Mouse (Mus musculus): Measurements from ENCODE around the gene Kcnh7. TPM values are rescaled to one million over a fixed set of nuclear protein-coding genes. Genes with fewer than 3 reads are reported as not detected.

The Kcnh7 gene
- polyA plus RNA-seq, 1 experiment = not detected

GRCm38 (mm10) chr2:62855391-62855790 is 328.7 kb downstream of the Kcnh7 start:
- Histone ChIP-seq H3K79me2 (ENCODE audit: control insufficient read depth, insufficient read depth) (no peaks in the 10 kb centered on the region), H3K4me3 (ENCODE audit: insufficient read depth, poor library complexity, severe bottlenecking) (no peak overlapping the region), H3K27me3 (ENCODE audit: control insufficient read depth, insufficient read depth, insufficient read length) (no peaks in the 10 kb centered on the region)

GRCm38 (mm10) chr2:62842630-62843029 is 341.5 kb downstream of the Kcnh7 start:
- no peak overlapping the region for H3ac ChIP-seq (ENCODE audit: control insufficient read depth, insufficient read length, low read depth)

More at GRCm38 (mm10) chr2:62855391-62855790, 328.7 kb downstream of the Kcnh7 start:
- Histone ChIP-seq H3K36me3 (ENCODE audit: control insufficient read depth, insufficient read depth) (no peaks in the 10 kb centered on the region), H3ac (ENCODE audit: control insufficient read depth, insufficient read length, low read depth) (no peak overlapping the region), H3K79me3 (ENCODE audit: low read depth) (no peaks in the 10 kb centered on the region)
- TF ChIP-seq MYOD1 (IDR thresholded peaks at IDR 0.05; ENCODE audit: control insufficient read depth, insufficient read length, low read depth) (no peak), FOSL1 (IDR thresholded peaks at IDR 0.05; ENCODE audit: insufficient read depth, low read length, poor library complexity, severe bottlenecking) (no peak), USF1 (IDR thresholded peaks at IDR 0.05; ENCODE audit: low read depth) (no peak), CTCF (IDR thresholded peaks at IDR 0.05; ENCODE audit: control insufficient read depth, insufficient read depth, insufficient read length) (no peak), MYOG (IDR thresholded peaks at IDR 0.05; ENCODE audit: control insufficient read depth, extremely low read depth, insufficient read length) (no peak), MAX (IDR thresholded peaks at IDR 0.05) (no peak), CEBPB (IDR thresholded peaks at IDR 0.05; ENCODE audit: low read depth) (no peak)

GRCm38 (mm10) chr2:62834261-62834660 is 349.8 kb downstream of the Kcnh7 start:
- Histone ChIP-seq H3K4me3 (ENCODE audit: insufficient read depth, poor library complexity, severe bottlenecking) (no peak overlapping the region), H3K79me2 (ENCODE audit: control insufficient read depth, insufficient read depth) (no peaks in the 10 kb centered on the region), H3K36me3 (ENCODE audit: control insufficient read depth, insufficient read depth) (no peaks in the 10 kb centered on the region), H3K27me3 (ENCODE audit: control insufficient read depth, insufficient read depth, insufficient read length) (no peaks in the 10 kb centered on the region), H3K79me3 (ENCODE audit: low read depth) (no peaks in the 10 kb centered on the region), H3ac (ENCODE audit: control insufficient read depth, insufficient read length, low read depth) (no peak overlapping the region)
- TF ChIP-seq CTCF (IDR thresholded peaks at IDR 0.05; ENCODE audit: control insufficient read depth, insufficient read depth, insufficient read length) (no peak), MYOD1 (IDR thresholded peaks at IDR 0.05; ENCODE audit: control insufficient read depth, insufficient read length, low read depth) (no peak), MYOG (IDR thresholded peaks at IDR 0.05; ENCODE audit: control insufficient read depth, extremely low read depth, insufficient read length) (no peak), FOSL1 (IDR thresholded peaks at IDR 0.05; ENCODE audit: insufficient read depth, low read length, poor library complexity, severe bottlenecking) (no peak), CEBPB (IDR thresholded peaks at IDR 0.05; ENCODE audit: low read depth) (no peak), MAX (IDR thresholded peaks at IDR 0.05) (no peak), USF1 (IDR thresholded peaks at IDR 0.05; ENCODE audit: low read depth) (no peak)

More at GRCm38 (mm10) chr2:62842630-62843029, 341.5 kb downstream of the Kcnh7 start:
- Histone ChIP-seq H3K79me2 (ENCODE audit: control insufficient read depth, insufficient read depth) (no peaks in the 10 kb centered on the region), H3K4me3 (ENCODE audit: insufficient read depth, poor library complexity, severe bottlenecking) (no peak overlapping the region), H3K36me3 (ENCODE audit: control insufficient read depth, insufficient read depth) (no peaks in the 10 kb centered on the region), H3K27me3 (ENCODE audit: control insufficient read depth, insufficient read depth, insufficient read length) (no peaks in the 10 kb centered on the region), H3K79me3 (ENCODE audit: low read depth) (no peaks in the 10 kb centered on the region)
- TF ChIP-seq CEBPB (IDR thresholded peaks at IDR 0.05; ENCODE audit: low read depth) = no peak
- TF ChIP-seq CTCF (IDR thresholded peaks at IDR 0.05; ENCODE audit: control insufficient read depth, insufficient read depth, insufficient read length) = no peak
- TF ChIP-seq MAX (IDR thresholded peaks at IDR 0.05) = no peak
- TF ChIP-seq MYOG (IDR thresholded peaks at IDR 0.05; ENCODE audit: control insufficient read depth, extremely low read depth, insufficient read length) = no peak
- no peak for TF ChIP-seq FOSL1 (IDR thresholded peaks at IDR 0.05; ENCODE audit: insufficient read depth, low read length, poor library complexity, severe bottlenecking)
- no peak for TF ChIP-seq MYOD1 (IDR thresholded peaks at IDR 0.05; ENCODE audit: control insufficient read depth, insufficient read length, low read depth)
- no peak for TF ChIP-seq USF1 (IDR thresholded peaks at IDR 0.05; ENCODE audit: low read depth)

GRCm38 (mm10) chr2:62819231-62819630 is 364.9 kb downstream of the Kcnh7 start:
- H3K4me3 ChIP-seq (ENCODE audit: insufficient read depth, poor library complexity, severe bottlenecking) = no peak overlapping the region
- no peaks in the 10 kb centered on the region for H3K79me3 ChIP-seq (ENCODE audit: low read depth)

GRCm38 (mm10) chr2:62816016-62816415 is 368.1 kb downstream of the Kcnh7 start:
- H3K27me3 ChIP-seq (ENCODE audit: control insufficient read depth, insufficient read depth, insufficient read length) = no peaks in the 10 kb centered on the region
- no peak overlapping the region for H3K4me3 ChIP-seq (ENCODE audit: insufficient read depth, poor library complexity, severe bottlenecking)
- no peaks in the 10 kb centered on the region for H3K79me3 ChIP-seq (ENCODE audit: low read depth)
- H3ac ChIP-seq (ENCODE audit: control insufficient read depth, insufficient read length, low read depth) = no peak overlapping the region
- no peaks in the 10 kb centered on the region for H3K79me2 ChIP-seq (ENCODE audit: control insufficient read depth, insufficient read depth)
- no peaks in the 10 kb centered on the region for H3K36me3 ChIP-seq (ENCODE audit: control insufficient read depth, insufficient read depth)
- TF ChIP-seq FOSL1 (IDR thresholded peaks at IDR 0.05; ENCODE audit: insufficient read depth, low read length, poor library complexity, severe bottlenecking) = no peak
- no peak for TF ChIP-seq CTCF (IDR thresholded peaks at IDR 0.05; ENCODE audit: control insufficient read depth, insufficient read depth, insufficient read length)
- no peak for TF ChIP-seq MYOD1 (IDR thresholded peaks at IDR 0.05; ENCODE audit: control insufficient read depth, insufficient read length, low read depth)
- no peak for TF ChIP-seq USF1 (IDR thresholded peaks at IDR 0.05; ENCODE audit: low read depth)
- no peak for TF ChIP-seq CEBPB (IDR thresholded peaks at IDR 0.05; ENCODE audit: low read depth)
- no peak for TF ChIP-seq MYOG (IDR thresholded peaks at IDR 0.05; ENCODE audit: control insufficient read depth, extremely low read depth, insufficient read length)
- no peak for TF ChIP-seq MAX (IDR thresholded peaks at IDR 0.05)

More at GRCm38 (mm10) chr2:62819231-62819630, 364.9 kb downstream of the Kcnh7 start:
- Histone ChIP-seq H3K27me3 (ENCODE audit: control insufficient read depth, insufficient read depth, insufficient read length) (no peaks in the 10 kb centered on the region), H3K36me3 (ENCODE audit: control insufficient read depth, insufficient read depth) (no peaks in the 10 kb centered on the region), H3K79me2 (ENCODE audit: control insufficient read depth, insufficient read depth) (no peaks in the 10 kb centered on the region), H3ac (ENCODE audit: control insufficient read depth, insufficient read length, low read depth) (no peak overlapping the region)
- TF ChIP-seq MYOG (IDR thresholded peaks at IDR 0.05; ENCODE audit: control insufficient read depth, extremely low read depth, insufficient read length) (no peak), FOSL1 (IDR thresholded peaks at IDR 0.05; ENCODE audit: insufficient read depth, low read length, poor library complexity, severe bottlenecking) (no peak), MYOD1 (IDR thresholded peaks at IDR 0.05; ENCODE audit: control insufficient read depth, insufficient read length, low read depth) (no peak), CTCF (IDR thresholded peaks at IDR 0.05; ENCODE audit: control insufficient read depth, insufficient read depth, insufficient read length) (no peak), USF1 (IDR thresholded peaks at IDR 0.05; ENCODE audit: low read depth) (no peak), MAX (IDR thresholded peaks at IDR 0.05) (no peak), CEBPB (IDR thresholded peaks at IDR 0.05; ENCODE audit: low read depth) (no peak)

Data from C2C12 (cell line).